Mouse (Mus musculus) bone marrow macrophage, adult 2 months (primary cell): ENCODE data around the gene Robo3.

Experiments used
- CTCF ChIP-seq: IDR thresholded peaks from 2 replicates; pipeline ENCODE4 v1.5.1; 2012; ENCODE audit warnings: low read depth, mild to moderate bottlenecking, low read length, moderate library complexity
- POLR2A ChIP-seq: IDR thresholded peaks from 2 replicates; pipeline ENCODE4 v1.6.1; 2012; ENCODE audit warnings: mild to moderate bottlenecking, low read depth, low read length, borderline replicate concordance

DNA sequence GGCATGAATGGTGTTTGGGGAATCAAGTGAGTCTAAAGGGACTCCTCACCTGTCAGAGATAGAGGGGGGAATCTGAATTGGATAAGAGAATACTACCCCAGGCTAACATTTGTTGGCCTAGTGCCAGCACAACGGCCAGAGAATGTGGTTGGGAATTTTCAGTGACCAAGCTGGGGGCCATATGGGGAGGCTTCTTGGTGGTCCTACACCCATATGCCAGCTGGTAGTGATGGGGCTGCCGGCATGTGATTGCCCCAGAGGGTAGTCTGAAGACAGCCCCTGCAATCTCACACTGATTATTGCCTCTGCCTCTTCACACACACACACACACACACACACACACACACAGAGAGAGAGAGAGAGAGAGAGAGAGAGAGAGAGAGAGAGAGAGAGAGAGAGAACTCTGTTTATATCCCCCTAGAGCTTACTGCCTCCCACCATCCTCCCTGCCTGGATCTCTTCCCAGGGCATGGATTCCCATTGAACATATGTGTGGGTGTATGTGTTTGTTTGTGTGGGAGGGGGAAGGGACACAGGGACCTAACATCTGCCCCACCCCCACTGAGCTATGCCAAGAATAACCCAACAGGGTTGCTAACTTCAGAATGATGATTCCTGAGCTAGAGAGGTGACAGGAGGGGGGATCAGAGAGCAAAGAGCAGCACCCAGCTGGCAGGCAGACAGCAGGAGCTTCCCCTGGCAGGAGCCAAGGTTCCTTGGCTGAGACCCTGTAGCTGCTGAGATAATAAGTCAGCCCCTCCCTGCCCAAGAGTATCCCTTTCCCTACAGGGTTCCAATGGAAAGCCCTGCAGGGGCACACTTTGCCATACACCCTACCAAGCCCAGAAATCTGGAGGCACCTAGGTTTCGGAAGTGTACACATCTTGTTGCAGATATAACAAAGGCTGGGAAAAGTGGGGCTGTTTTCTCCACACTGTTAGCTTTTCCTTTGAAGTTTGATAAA, 5.0 kb upstream of the Robo3 start:
- TF ChIP-seq POLR2A: no peak
- no peak for TF ChIP-seq CTCF
